Mouse (Mus musculus) mouse embryonic stem cell (cell line): ENCODE measurements around the gene Cers1.

ENCODE experiments used
- in situ Hi-C, 2 experiments: fragments of 300-500 bp; cut with MboI; formaldehyde crosslinking; loops; 1 replicate in 1 of 2; 3 replicates in 1 of 2; pipeline ENCODE4 v1.14.3; 2019 to 2020; ENCODE audit warnings: low sequenced_read_pairs in 2 of 2, low pct_unique_long_range_greater_than_20kb in 1 of 2, mixed read lengths in 1 of 2; ENCODE audit not compliant: unreplicated experiment in 1 of 2

The Cers1 gene

DNA sequence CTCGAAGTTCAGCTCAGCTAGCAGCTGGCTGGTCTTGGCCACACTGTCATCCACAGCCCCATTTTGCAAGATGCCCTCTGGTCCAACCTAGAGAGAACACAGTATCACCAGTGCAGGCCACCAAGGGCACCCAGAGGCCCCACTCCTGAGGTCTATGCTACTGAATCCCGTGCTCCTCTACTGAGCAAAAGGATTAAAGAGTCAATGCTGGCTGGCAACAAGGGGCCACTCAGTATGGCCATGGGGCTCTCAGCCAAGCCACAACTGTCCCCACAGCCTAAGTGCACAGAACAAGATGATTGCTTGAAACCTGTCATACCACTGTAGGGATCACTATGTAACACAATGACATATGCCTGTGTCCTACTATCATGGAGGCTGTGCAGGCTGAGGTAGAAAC is 28.7 kb downstream of the Cers1 start:
- in situ Hi-C loops: no loop called here

DNA sequence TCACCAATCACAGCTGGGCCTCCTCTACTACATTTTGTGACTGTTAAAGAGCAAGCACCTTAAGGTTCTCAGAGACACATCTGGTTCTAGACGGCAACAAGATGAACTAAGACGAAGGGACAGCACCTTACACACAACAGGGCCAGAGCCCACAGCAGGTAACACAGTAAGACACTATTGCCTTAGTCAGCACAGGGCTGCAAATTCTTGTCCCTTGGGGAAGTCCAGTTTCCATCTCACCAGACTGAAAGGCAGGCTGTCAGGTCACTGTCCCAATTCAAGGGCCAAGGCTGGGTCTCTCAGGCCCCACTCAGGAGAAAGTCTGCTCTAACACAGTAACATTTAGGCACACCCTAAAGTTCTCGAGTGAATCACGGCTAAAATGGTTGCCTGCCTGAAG is 31.9 kb downstream of the Cers1 start:
- in situ Hi-C loops: no loop called here

GRCm38 (mm10) chr8:70347860-70348420 is 32.4 kb downstream of the Cers1 start:
- in situ Hi-C loops: no loop called here

- in situ Hi-C loops: no loop called here
Observed at GRCm38 (mm10) chr8:70351035-70351999, 35.7 kb downstream of the Cers1 start.

DNA sequence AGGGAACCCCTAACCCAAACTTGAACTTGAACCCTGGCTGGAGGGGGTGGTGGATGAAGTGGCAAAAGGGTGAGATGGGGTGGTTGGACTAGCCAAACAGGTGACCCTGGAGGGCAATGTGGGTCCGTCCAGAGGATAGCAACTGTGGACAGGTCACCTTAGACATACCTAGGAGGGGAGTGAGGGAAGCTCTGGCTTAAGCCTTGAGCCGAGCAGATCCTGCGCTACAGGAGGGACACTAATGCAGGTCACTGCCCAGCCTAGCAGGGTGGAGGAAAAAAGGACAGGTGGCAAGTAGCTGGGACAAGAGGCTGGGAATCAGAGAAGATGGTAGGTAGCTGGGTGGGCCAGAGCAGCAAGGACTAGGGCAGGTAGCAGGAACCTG is 36.4 kb downstream of the Cers1 start:
- in situ Hi-C loops: no loop called here

- in situ Hi-C loops: no loop called here
Observed at GRCm38 (mm10) chr8:70352657-70353151, 37.1 kb downstream of the Cers1 start.

- in situ Hi-C loops: no loop called here
Observed at GRCm38 (mm10) chr8:70353194-70353817, 37.7 kb downstream of the Cers1 start, which contains the start of gene Upf1. Gene Upf1, minus strand, starts transcription at chr8:70353278.

DNA sequence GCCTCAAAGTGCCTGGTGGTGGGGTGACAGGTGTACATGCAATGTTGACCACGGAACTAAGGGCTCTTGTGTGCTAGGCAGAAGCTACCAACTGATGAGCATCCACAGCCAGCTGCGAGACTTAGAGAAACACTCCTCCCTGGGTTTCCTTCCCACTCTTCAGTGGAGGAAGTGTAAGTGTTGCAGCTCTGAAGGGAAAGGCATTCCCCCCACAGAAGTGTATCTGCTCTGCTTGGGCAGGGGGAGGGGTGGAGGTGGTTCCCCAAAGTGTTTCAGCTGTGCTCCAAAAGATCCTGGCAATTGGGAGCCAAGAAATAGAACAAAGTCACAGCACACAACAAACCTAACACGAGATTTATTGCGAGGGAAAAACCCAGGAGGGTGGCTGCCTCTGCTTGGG is 38.4 kb downstream of the Cers1 start:
- in situ Hi-C loops: no loop called here

DNA sequence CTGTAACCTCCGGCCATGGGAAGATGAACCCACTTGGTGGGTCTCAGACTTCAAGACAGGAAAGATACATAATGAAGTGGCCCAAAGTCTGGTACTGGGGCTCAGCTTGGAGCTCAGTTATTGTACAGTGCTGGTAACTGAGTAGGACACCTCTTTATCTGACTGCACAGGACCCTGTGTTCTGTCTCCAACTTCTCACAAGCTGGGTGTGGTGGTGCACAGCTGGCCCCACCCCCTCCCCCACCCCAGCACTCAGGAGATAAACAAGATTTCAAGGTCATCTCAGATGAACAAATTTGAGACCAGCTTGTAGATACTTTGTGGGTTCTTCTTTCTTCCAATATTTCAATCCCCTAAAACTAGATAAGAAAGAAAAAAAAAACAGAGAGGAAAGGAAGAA is 40.5 kb downstream of the Cers1 start:
- in situ Hi-C loops: no loop called here

DNA sequence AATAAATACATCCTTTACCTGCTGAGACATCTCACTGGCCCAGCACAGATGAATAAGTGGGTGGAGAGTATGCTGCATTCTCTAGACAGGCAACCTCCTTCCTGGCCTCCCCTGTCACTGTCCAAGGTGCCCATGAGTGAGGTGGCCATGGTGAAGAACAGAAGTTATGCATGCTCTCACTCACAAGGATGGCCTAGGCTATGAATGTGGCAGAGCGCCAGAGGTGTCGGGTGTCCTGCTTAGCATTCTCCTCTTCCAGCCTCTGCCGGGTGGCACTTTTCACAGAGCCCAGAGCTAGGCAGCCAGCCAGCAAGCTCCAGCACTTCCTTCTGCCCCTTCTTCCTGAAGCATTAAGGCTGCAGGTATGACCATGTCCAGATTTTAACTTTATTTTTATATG is 43.8 kb downstream of the Cers1 start:
- in situ Hi-C loops: no loop called here

DNA sequence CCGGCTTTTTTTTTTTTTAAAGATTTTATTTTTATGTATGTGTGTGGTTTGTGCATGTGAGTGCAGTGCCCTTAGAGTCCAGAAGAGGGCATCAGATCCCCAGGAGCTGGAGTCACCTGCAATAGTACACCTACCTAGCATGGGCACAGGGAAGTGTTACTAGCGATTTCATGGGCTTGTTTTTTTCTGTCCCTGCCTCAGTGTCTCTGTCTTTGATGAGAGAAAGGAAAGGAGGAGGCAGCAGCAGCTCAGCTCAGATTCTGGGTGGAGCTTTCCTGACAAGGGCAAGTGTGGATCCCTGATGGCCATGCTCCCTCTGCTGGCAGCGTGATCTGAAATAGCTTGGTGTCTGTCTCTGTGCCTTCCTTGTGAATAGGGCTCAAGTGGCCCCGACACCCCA is 45.2 kb downstream of the Cers1 start:
- in situ Hi-C loops: no loop called here

DNA sequence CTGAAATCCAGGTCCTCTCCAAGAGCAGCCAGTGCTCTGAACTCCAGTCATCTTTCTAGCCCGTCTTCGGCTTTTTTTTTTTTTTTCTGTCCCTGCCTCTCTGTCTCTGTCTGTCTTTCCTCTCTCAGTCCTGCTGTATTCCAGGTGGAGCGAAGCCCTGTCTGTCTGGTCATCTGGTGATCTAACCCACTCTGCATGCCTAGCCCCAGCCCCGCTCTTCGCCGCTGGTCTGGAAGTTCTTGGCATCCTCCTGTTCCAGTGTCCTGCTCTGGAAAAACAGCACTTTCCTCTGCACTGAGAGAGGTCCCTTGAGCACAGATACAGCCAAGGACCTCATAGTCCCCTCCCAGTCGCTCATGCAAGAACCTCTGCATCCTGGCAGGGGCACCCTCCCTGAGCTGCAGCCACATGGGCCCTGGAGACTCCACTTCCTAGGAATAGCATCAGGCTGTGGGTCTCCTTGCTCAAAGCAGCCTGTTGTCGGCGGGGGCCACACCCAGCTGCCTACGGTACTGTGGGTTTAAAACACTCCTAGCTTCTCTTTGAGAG is 46.0 kb downstream of the Cers1 start:
- in situ Hi-C loops: no loop called here

DNA sequence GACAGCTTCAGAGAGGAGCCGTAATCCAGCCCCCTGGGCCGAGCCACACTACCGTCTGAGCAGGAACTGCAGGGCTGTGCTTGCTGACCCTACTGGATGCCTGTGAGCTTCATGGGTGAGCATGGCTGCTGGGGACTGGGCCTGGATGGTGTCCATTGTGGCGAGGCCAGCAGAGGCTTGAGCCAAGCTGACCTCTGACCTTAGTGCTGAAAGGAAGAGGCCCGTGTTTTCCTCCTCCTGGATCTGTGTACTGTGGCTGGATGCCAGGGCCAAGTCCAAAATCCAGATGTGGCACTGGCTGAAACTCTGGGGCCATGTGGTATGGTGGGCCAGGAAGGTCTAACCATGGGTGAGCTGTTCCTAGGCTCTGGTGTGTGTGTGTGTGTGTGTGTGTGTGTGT is 48.5 kb downstream of the Cers1 start:
- in situ Hi-C loops: no loop called here

DNA sequence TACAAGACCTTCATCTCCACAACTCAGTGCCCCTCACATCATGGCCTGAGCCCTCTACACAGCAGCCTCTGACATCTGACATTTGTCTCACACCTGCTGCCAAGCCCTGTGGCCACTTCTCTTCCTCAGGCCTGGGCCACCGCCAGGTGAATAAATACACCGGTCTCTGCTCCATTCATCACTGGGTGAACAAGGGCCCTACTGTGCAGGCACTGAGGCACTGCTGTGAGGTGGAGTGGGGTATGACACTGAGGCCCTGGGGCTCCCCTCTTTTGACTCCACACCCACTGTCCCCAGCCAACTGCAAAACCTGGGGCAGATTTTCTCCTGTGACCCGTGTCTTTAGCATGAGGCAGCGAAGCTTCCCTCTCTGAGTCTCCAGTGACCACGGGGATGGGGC is 51.0 kb downstream of the Cers1 start:
- in situ Hi-C loops: no loop called here

DNA sequence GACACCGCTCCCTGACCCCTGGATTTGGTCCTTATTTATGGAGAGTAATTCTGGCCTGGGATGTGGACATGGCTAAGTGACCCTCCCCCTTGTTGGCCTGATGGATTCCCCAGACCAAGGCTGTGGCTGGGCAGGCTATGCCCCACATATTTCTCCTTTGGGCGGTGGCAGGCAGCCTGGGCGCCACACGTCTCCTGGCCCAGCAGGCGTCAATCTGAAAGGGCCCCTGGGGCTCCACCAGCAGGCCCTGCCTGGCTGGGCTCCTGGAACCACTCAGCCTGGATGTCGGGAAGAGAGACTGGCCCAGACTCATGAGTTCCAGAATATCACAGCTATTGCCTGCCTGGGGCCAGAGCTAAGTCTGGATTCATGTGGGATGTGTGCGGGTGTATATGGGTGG is 54.9 kb downstream of the Cers1 start:
- in situ Hi-C loops: no loop called here

- in situ Hi-C loops: no loop called here
Observed at GRCm38 (mm10) chr8:70371951-70372350, 56.4 kb downstream of the Cers1 start.

DNA sequence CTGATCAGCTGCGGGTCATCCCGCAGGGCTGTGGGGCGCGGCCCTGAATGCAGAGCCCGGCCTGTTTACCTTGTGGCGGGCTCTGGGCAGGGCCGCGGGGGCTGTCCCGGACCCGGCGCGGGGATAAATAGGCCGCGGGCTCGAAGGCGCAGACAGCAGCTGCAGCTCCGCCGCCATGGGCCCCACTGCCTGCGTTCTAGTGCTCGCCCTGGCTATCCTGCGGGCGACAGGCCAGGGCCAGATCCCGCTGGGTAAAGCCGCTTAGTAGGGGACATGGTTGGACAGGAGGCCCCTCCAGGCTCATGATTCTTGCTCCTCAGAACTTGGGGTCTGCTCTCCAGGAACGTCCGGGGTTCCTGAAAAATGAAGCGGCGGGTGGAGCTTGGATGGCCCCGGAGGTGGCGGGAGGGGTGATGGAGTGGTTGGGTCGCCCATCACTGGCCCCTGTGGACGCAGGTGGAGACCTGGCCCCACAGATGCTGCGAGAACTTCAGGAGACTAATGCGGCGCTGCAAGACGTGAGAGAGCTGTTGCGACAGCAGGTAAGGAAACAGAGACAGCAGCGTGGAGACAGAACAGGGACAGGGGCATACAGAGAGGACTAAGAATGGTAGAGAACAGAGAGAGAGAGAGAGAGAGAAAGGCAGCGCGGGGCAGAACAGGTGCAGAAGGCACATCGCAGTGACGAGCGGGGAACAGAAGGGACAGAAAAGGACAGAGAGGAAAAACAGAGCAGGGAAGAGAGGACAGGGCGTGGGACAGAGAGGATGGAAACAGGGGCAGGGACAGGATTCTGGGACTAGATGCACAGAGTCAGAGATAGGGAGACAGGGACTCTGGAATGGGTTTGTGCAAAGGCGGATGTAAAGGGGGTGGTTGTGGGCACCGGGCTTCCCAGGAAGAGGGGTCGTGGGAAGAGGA is 58.1 kb downstream of the Cers1 start, which contains the start of gene Comp:
Gene Comp (plus strand): TSS at position 162 of the 921 bp plus-strand sequence.
- in situ Hi-C loops: no loop called here

- in situ Hi-C loops: no loop called here
Observed at GRCm38 (mm10) chr8:70374318-70374927, 58.8 kb downstream of the Cers1 start.
